Mouse (Mus musculus): Measurements from ENCODE around the gene AU041133. TPM values are rescaled to one million over a fixed set of nuclear protein-coding genes. Genes with fewer than 3 reads are reported as not detected.
"Not testable (repeated sequence)": the region's sequence is repeated elsewhere in the genome, so short reads cannot be mapped to it uniquely, and the experiment has no call there.

The AU041133 gene
- polyA plus RNA-seq (2016; fragmentation: Nextera tagmentation; extraction: Ambion mirVana) = 6.2 and 6.3 TPM in 2 replicates

- ATAC-seq (ENCODE audit: low FRiP score, low read depth) = peak; percentile 100
- H3K9me3 ChIP-seq = peaks cover 52% of the 10 kb centered on the region
- WGBS = 3% methylated on average over 41 of the region's 41 CpGs
Observed at GRCm38 (mm10) chr10:82127850-82128401, at the start of gene AU041133. TSS of gene AU041133 (plus strand) at chr10:82128013.

GRCm38 (mm10) chr10:82082728-82083621, 44.8 kb upstream of the AU041133 start, which contains the start of gene BC024063:
TSS of gene BC024063 (plus strand) at chr10:82083353.
- H3K9me3 ChIP-seq, H3K27me3 ChIP-seq, H3K4me1 ChIP-seq, H3K36me3 ChIP-seq: not testable (repeated sequence)
- ATAC-seq (ENCODE audit: low FRiP score, low read depth) = peak; percentile 97
- H3K4me3 ChIP-seq = peak within 1 kb of the TSS; percentile 48
- H3K4me2 ChIP-seq (replicated peaks) = peak within 1 kb of the TSS; percentile 46
- WGBS = 21% methylated on average over 42 of the region's 42 CpGs
- peak within 1 kb of the TSS; percentile 43; the same call in 1 of the 2 replicates for H3K9ac ChIP-seq (replicated peaks)
- H3K27ac ChIP-seq (replicated peaks) = peak within 1 kb of the TSS; percentile 84

More at GRCm38 (mm10) chr10:82127850-82128401, at the start of gene AU041133:
- peaks cover 9% of the 10 kb centered on the region for H3K36me3 ChIP-seq
- no peaks in the 10 kb centered on the region; the same call in 1 of the 2 replicates for H3K4me1 ChIP-seq
- H3K4me2 ChIP-seq (replicated peaks) = peak within 1 kb of the TSS; percentile 55
- peak within 1 kb of the TSS; percentile 83 for H3K27ac ChIP-seq (replicated peaks)
- peak within 1 kb of the TSS; percentile 68 for H3K9ac ChIP-seq (replicated peaks)
- peak within 1 kb of the TSS; percentile 70 for H3K4me3 ChIP-seq
- no peaks in the 10 kb centered on the region for H3K27me3 ChIP-seq

DNA sequence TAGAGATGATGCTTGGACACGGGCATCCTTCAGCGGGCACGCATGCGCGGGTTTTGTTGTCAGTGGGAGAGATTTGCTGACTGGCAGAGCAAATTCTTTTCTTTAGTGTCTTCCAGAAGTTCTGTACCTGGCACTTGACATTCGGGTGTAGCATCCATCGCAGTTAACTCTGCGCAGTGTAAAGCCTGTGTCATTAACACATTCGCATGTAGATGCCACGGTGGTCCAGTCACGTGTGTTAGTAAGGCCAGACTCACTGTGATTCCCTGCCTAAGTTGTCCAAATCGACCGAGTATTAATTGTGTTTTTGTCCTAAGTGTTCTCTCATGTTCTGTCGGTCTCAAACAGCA, 44.2 kb upstream of the AU041133 start:
- H3K36me3 ChIP-seq, H3K27me3 ChIP-seq, H3K4me1 ChIP-seq, H3K9me3 ChIP-seq: not testable (repeated sequence)
- peak overlapping the region; percentile 43; the same call in 1 of the 2 replicates for H3K9ac ChIP-seq (replicated peaks)
- peak overlapping the region; percentile 84 for H3K27ac ChIP-seq (replicated peaks)
- H3K4me2 ChIP-seq (replicated peaks) = peak overlapping the region; percentile 46
- WGBS = 27% methylated on average over 14 of the region's 14 CpGs
- peak; percentile 32; the same call in 1 of the 2 replicates for ATAC-seq (ENCODE audit: low FRiP score, low read depth)
- peak overlapping the region; percentile 48 for H3K4me3 ChIP-seq

DNA sequence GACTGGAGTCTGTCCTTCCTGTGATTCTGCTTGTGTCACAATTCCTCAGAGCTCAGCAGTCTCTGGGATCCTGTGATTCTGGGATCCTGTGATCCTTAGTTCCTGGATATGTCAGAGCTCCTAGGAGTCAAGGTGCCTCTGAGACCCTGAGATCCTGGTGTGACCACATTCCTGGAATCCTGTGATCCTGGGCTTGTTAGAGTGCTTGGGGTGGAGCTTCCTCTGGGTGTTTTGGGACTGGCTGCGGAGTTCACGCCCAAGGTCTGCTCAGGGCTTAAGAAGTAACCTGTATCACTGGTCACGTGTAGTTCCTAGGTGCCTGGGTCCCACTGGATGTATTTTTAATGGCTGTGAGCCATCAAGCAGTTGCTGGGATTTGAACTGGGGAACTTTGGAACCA, 10.6 kb upstream of the AU041133 start:
- Histone ChIP-seq H3K27me3 (no peaks in the 10 kb centered on the region), H3K27ac (replicated peaks) (no peak overlapping the region), H3K36me3 (no peaks in the 10 kb centered on the region), H3K4me2 (replicated peaks) (no peak overlapping the region), H3K9me3 (peaks cover 35% of the 10 kb centered on the region), H3K4me3 (no peak overlapping the region), H3K9ac (replicated peaks) (no peak overlapping the region), H3K4me1 (no peaks in the 10 kb centered on the region)
- ATAC-seq (ENCODE audit: low FRiP score, low read depth) = no peak
- 81% methylated on average over 3 of the region's 3 CpGs for WGBS

- H3K9ac ChIP-seq (replicated peaks) = no peak overlapping the region
- peaks cover 50% of the 10 kb centered on the region for H3K9me3 ChIP-seq
- H3K4me3 ChIP-seq = no peak overlapping the region
- 94% methylated on average over 1 of the region's 1 CpGs for WGBS
- ATAC-seq (ENCODE audit: low FRiP score, low read depth) = no peak
- H3K27ac ChIP-seq (replicated peaks) = no peak overlapping the region
- H3K4me1 ChIP-seq = no peaks in the 10 kb centered on the region
- no peaks in the 10 kb centered on the region for H3K27me3 ChIP-seq
- H3K36me3 ChIP-seq = peaks cover 60% of the 10 kb centered on the region
- H3K4me2 ChIP-seq (replicated peaks) = no peak overlapping the region
Observed at GRCm38 (mm10) chr10:82145282-82145681, 17.5 kb downstream of the AU041133 start.

DNA sequence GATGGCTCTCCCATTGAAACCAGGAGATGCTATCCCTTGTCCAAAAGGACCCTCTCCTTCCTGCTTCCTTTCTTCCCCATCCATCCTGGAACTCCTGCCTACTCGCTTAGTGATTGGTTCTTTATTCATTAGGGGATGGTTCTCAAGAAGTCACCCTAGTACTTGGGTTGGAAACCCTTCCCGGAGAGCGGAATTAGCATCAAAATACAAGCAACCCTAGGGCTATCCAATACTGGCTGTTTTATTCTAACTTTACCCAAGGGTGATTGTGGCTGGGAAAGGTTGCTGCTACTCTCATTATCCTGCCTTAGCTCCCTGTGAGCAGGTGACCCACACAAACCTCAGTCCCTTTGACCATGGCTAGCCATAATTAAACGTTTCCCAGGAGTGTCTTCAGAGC, 19.8 kb downstream of the AU041133 start:
- no peak overlapping the region for H3K4me2 ChIP-seq (replicated peaks)
- 84% methylated on average over 4 of the region's 4 CpGs for WGBS
- H3K9me3 ChIP-seq = peaks cover 69% of the 10 kb centered on the region
- no peak overlapping the region for H3K9ac ChIP-seq (replicated peaks)
- no peaks in the 10 kb centered on the region for H3K4me1 ChIP-seq
- H3K36me3 ChIP-seq = peaks cover 72% of the 10 kb centered on the region
- no peak for ATAC-seq (ENCODE audit: low FRiP score, low read depth)
- H3K4me3 ChIP-seq = no peak overlapping the region
- H3K27ac ChIP-seq (replicated peaks) = no peak overlapping the region
- H3K27me3 ChIP-seq = no peaks in the 10 kb centered on the region

DNA sequence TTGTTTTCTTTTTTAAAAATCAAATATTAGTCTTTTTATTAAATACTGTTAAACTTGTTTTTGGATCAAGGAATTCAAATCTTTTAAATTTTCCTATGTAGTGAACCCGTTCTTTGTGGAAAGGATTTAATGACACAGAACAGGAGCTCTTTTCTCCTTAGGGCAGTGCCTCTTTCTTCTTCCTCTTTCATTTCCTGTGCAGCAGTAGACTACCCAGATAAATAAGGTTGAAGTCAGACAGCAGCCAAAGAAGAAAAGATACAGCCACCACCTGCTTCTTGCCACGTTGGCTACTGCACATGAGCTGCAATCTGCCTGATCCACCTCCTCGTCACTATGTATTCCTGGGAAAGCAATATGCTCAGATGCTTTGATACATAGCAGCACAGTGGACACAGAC, 40.0 kb downstream of the AU041133 start:
- 87% methylated on average over 3 of the region's 3 CpGs for WGBS
- Histone ChIP-seq H3K4me3 (no peak overlapping the region), H3K9me3 (peaks cover 19% of the 10 kb centered on the region), H3K9ac (replicated peaks) (no peak overlapping the region), H3K36me3 (no peaks in the 10 kb centered on the region), H3K4me2 (replicated peaks) (no peak overlapping the region), H3K4me1 (no peaks in the 10 kb centered on the region), H3K27me3 (no peaks in the 10 kb centered on the region), H3K27ac (replicated peaks) (no peak overlapping the region)
- ATAC-seq (ENCODE audit: low FRiP score, low read depth) = no peak

- Histone ChIP-seq H3K27me3 (no peaks in the 10 kb centered on the region), H3K27ac (replicated peaks) (no peak overlapping the region), H3K9ac (replicated peaks) (no peak overlapping the region), H3K9me3 (peaks cover 14% of the 10 kb centered on the region; the same call in 1 of the 2 replicates), H3K4me1 (no peaks in the 10 kb centered on the region), H3K36me3 (no peaks in the 10 kb centered on the region), H3K4me2 (replicated peaks) (no peak overlapping the region), H3K4me3 (no peak overlapping the region)
- WGBS = 74% methylated on average over 2 of the region's 2 CpGs
- no peak for ATAC-seq (ENCODE audit: low FRiP score, low read depth)
Observed at GRCm38 (mm10) chr10:82169776-82170175, 42.0 kb downstream of the AU041133 start.

DNA sequence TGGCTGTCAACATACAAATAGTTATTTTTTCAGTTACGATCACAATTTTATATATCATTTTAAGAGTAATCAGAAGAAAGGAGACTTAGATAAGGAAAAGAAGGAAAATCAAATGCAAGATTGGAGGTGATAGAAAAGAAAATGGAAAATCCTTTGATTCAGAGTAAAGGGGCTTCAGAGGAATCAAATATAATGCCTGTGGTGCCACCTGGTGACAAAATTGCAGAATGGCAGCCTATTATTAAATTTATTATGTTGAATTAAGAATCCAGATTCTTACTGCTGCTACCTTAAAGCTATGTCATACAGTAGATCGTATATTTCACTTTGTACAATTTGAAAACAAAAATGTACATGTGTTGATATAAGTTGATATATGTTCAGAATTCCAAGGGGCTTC, 43.0 kb downstream of the AU041133 start:
- no peaks in the 10 kb centered on the region for H3K36me3 ChIP-seq
- H3K4me1 ChIP-seq = no peaks in the 10 kb centered on the region
- H3K4me3 ChIP-seq = no peak overlapping the region
- ATAC-seq (ENCODE audit: low FRiP score, low read depth) = no peak
- no peak overlapping the region for H3K4me2 ChIP-seq (replicated peaks)
- H3K9me3 ChIP-seq = peaks cover 9% of the 10 kb centered on the region; the same call in 1 of the 2 replicates
- no peak overlapping the region for H3K9ac ChIP-seq (replicated peaks)
- 54% methylated on average over 2 of the region's 2 CpGs for WGBS
- no peak overlapping the region for H3K27ac ChIP-seq (replicated peaks)
- no peaks in the 10 kb centered on the region for H3K27me3 ChIP-seq

DNA sequence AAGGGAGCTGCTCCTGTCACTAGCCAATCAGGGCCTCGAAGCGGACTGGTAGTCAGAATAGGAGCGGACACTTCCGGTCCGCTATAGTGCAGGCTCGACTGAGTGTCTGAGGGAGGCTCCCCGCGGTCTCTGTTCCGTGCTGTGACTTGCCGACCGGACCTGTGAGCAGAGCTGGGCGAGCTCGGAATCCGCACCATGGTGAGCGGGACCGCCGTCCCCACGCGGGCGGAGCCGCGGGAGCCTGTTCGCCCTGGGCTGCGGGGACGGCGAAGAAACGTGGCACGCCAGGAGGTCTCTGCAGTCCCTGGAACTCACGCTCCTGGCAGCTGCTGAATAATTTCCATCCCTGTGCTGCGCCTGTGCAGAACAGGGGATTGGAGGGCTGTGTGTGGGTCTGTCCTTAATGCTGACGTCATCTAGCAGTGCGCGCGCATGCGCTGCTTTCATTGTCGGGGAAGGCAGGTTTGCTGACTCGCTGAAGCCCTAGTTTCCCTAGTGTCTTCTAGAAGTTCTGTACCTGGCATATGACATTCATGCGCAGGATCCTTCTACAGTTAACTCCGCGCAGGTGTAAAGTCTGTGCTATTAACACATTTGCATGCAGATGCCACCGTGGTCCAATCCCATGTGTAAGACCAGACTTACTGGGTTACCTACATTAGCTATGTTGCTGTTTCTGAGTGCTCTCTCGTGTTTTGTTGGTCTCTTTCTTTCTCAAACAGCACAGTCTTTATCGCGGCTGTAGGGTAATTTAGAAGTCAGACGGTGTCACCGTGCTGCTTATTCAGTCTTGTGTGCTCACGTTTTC, 50.6 kb downstream of the AU041133 start:
- H3K9ac ChIP-seq (replicated peaks) = peak overlapping the region; percentile 76
- ATAC-seq (ENCODE audit: low FRiP score, low read depth) = peak; percentile 100
- peak overlapping the region; percentile 64 for H3K4me3 ChIP-seq
- peak overlapping the region; percentile 67 for H3K4me2 ChIP-seq (replicated peaks)
- 7% methylated on average over 47 of the region's 47 CpGs for WGBS
- peaks cover 4% of the 10 kb centered on the region; the same call in 1 of the 2 replicates for H3K4me1 ChIP-seq
- no peaks in the 10 kb centered on the region for H3K36me3 ChIP-seq
- no peaks in the 10 kb centered on the region for H3K27me3 ChIP-seq
- H3K9me3 ChIP-seq = peaks cover 11% of the 10 kb centered on the region; the same call in 1 of the 2 replicates
- peak overlapping the region; percentile 94 for H3K27ac ChIP-seq (replicated peaks)
